14 mouse cellular contexts compared by ENCODE assay signal in genomic region chr3:30130495-30130894, GRCm38 (mm10).
A peak's percentile ranks its signal among the peaks of the same experiment; 100 is the strongest.
DNase-seq lines count a peak whose midpoint lies in the region; ATAC-seq and TF ChIP-seq lines count a peak whose summit lies in the region.
"Had no signal": no experiment of that assay in that cellular context is flagged by ENCODE, and none has a peak within 500 bp of the region (broad histone marks: within the 10 kb centered on the region; RNA-seq: fewer than 3 reads in every experiment).

No protein-coding gene starts in this region.

- TF ChIP-seq CTCF in lung, embryonic 14.5 days (IDR thresholded peaks at IDR 0.05; ENCODE audit: low read depth), result no peak

- no peak overlapping the region for H3K9ac ChIP-seq in lung, embryonic 14.5 days
- H3K9ac ChIP-seq: neural tube, embryonic 12.5 days had no signal

- no peaks in the 10 kb centered on the region for H3K36me3 ChIP-seq in lung, embryonic 14.5 days (ENCODE audit: insufficient read depth)
- H3K36me3 ChIP-seq: forebrain, embryonic 10.5 days; G1E; neural tube, embryonic 12.5 days had no signal

- no peak overlapping the region for H3K27ac ChIP-seq in lung, embryonic 14.5 days (ENCODE audit: low read depth)
- H3K27ac ChIP-seq: forebrain, embryonic 10.5 days; neural tube, embryonic 12.5 days had no signal

- H3K4me1 ChIP-seq in lung, embryonic 14.5 days (ENCODE audit: insufficient read depth), result 0 out of 2 replicates have a peak, but pooled peaks cover 3% of the 10 kb centered on the region
- H3K4me1 ChIP-seq: forebrain, embryonic 10.5 days; neural tube, embryonic 12.5 days had no signal

- peak; percentile 61; the same call in 1 of the 2 replicates for ATAC-seq in lung, embryonic 14.5 days (ENCODE audit: insufficient read depth)

- H3K27me3 ChIP-seq in lung, embryonic 14.5 days (ENCODE audit: insufficient read depth, low read length), result no peaks in the 10 kb centered on the region
- H3K27me3 ChIP-seq: neural tube, embryonic 12.5 days had no signal

- DNase-seq in cerebellum, postnatal 14 days, result peak; percentile 54 to 65
- no peak for DNase-seq in cerebellum, postnatal 36 days
- peak; percentile 54 for DNase-seq in Muller cell, postnatal 12 days (ENCODE audit: inconsistent ontology term)
- peak; percentile 79 to 80 for DNase-seq in heart, adult 9 months (ENCODE audit: low spot score in 2 of 2)
- peak; percentile 79 for DNase-seq in lung, embryonic 14.5 days
- DNase-seq in testis, postnatal 10 days (ENCODE audit: low spot score), result no peak
- no peak for DNase-seq in ovary, adult 18-20 months (ENCODE audit: low spot score)
- no peak for DNase-seq in thymus, postnatal 36 days
- DNase-seq: liver; right cerebral cortex, adult 18-20 months had no signal

- WGBS in lung, embryonic 14.5 days, result 38% methylated on average over 4 of the region's 4 CpGs

- H3K4me3 ChIP-seq in lung, embryonic 14.5 days (ENCODE audit: low read depth, low read length), result no peak overlapping the region
- H3K4me3 ChIP-seq: forebrain, embryonic 10.5 days; neural tube, embryonic 12.5 days had no signal

- H3K4me2 ChIP-seq in lung, embryonic 14.5 days, result no peak overlapping the region
- H3K4me2 ChIP-seq: midbrain, embryonic 11.5 days; neural tube, embryonic 12.5 days had no signal

- no peaks in the 10 kb centered on the region for H3K9me3 ChIP-seq in lung, embryonic 14.5 days (ENCODE audit: low read depth, low read length)
- H3K9me3 ChIP-seq: forebrain, embryonic 10.5 days; G1E; neural tube, embryonic 12.5 days had no signal

Comparison
In these comparisons a context has a peak if more than half of its experiments do, and no peak if none do; other contexts are left out.
1. DNase-seq: peak in cerebellum, postnatal 14 days (2 of 2), Muller cell, postnatal 12 days (single experiment), heart, adult 9 months (2 of 2) and lung, embryonic 14.5 days (single experiment); none in cerebellum, postnatal 36 days (0 of 2), testis, postnatal 10 days (single experiment), ovary, adult 18-20 months (single experiment) and thymus, postnatal 36 days (0 of 2).